Mouse (Mus musculus): ENCODE measurements around the gene Epn1. TPM values are rescaled to one million over a fixed set of nuclear protein-coding genes. Genes with fewer than 3 reads are reported as not detected.

Gene Epn1
- polyA plus RNA-seq, 1 experiment from 2014 or later = 45.6 TPM

Small RNA genes lying within 50 kb of the gene (microRNA-seq; reads per million reads assigned to microRNA genes)
- not detected for gene Gm26217

Other genes with a start within 250 kb of the Epn1 start
- not detected in 2 replicates for gene Shisa7, start 235.5 kb upstream of the Epn1 start, polyA plus RNA-seq (2015; fragmentation: Nextera tagmentation; extraction: Ambion mirVana)
- gene Isoc2b, start 210.0 kb upstream of the Epn1 start, polyA plus RNA-seq (2015; fragmentation: Nextera tagmentation; extraction: Ambion mirVana) = 3.1 and 3.8 TPM in 2 replicates
- gene Isoc2a, start 203.1 kb upstream of the Epn1 start, polyA plus RNA-seq (2015; fragmentation: Nextera tagmentation; extraction: Ambion mirVana) = 0.45 and 0.52 TPM in 2 replicates
- gene Gm36210, start 173.7 kb upstream of the Epn1 start, polyA plus RNA-seq (2015; fragmentation: Nextera tagmentation; extraction: Ambion mirVana) = 0.07 TPM in 1 of 2 replicates, not detected in the other
- 1.4 and 1.6 TPM in 2 replicates for gene Zfp628, start 165.0 kb upstream of the Epn1 start, polyA plus RNA-seq (2015; fragmentation: Nextera tagmentation; extraction: Ambion mirVana)
- 0.57 and 0.67 TPM in 2 replicates for gene Nat14, start 158.2 kb upstream of the Epn1 start, polyA plus RNA-seq (2015; fragmentation: Nextera tagmentation; extraction: Ambion mirVana)
- 0.03 and 0.09 TPM in 2 replicates for gene Ssc5d, start 154.4 kb upstream of the Epn1 start, polyA plus RNA-seq (2015; fragmentation: Nextera tagmentation; extraction: Ambion mirVana)
- gene Sbk2, start 115.8 kb upstream of the Epn1 start, polyA plus RNA-seq (2015; fragmentation: Nextera tagmentation; extraction: Ambion mirVana) = not detected in 2 replicates
- not detected in 2 replicates for gene Sbk3, start 109.1 kb upstream of the Epn1 start, polyA plus RNA-seq (2015; fragmentation: Nextera tagmentation; extraction: Ambion mirVana)
- 4.0 TPM in 2 replicates for gene Zfp579, start 84.1 kb upstream of the Epn1 start, polyA plus RNA-seq (2015; fragmentation: Nextera tagmentation; extraction: Ambion mirVana)
- gene Zfp524, start 65.8 kb upstream of the Epn1 start, polyA plus RNA-seq (2015; fragmentation: Nextera tagmentation; extraction: Ambion mirVana) = 9.8 and 10.0 TPM in 2 replicates
- gene Fiz1, start 65.5 kb upstream of the Epn1 start, polyA plus RNA-seq (2015; fragmentation: Nextera tagmentation; extraction: Ambion mirVana) = 15.8 and 18.7 TPM in 2 replicates
- 1.1 and 1.5 TPM in 2 replicates for gene Gm44973, start 64.7 kb upstream of the Epn1 start, polyA plus RNA-seq (2015; fragmentation: Nextera tagmentation; extraction: Ambion mirVana)
- gene Zfp865, start 59.9 kb upstream of the Epn1 start, polyA plus RNA-seq (2015; fragmentation: Nextera tagmentation; extraction: Ambion mirVana) = 1.4 TPM in 2 replicates
- gene Ccdc106, start 59.7 kb upstream of the Epn1 start, polyA plus RNA-seq (2015; fragmentation: Nextera tagmentation; extraction: Ambion mirVana) = 0.84 and 1.4 TPM in 2 replicates
- gene 4632433K11Rik, start 46.1 kb upstream of the Epn1 start, polyA plus RNA-seq (2015; fragmentation: Nextera tagmentation; extraction: Ambion mirVana) = 0.09 TPM in 1 of 2 replicates, not detected in the other
- gene Zfp784, start 41.8 kb upstream of the Epn1 start, polyA plus RNA-seq (2015; fragmentation: Nextera tagmentation; extraction: Ambion mirVana) = 0.93 and 1.4 TPM in 2 replicates
- 2.2 and 2.7 TPM in 2 replicates for gene Zfp580, start 28.7 kb upstream of the Epn1 start, polyA plus RNA-seq (2015; fragmentation: Nextera tagmentation; extraction: Ambion mirVana)
- gene U2af2, start 18.1 kb upstream of the Epn1 start, polyA plus RNA-seq (2015; fragmentation: Nextera tagmentation; extraction: Ambion mirVana) = 79.1 and 83.0 TPM in 2 replicates
- gene Rfpl4, start 36.7 kb downstream of the Epn1 start, polyA plus RNA-seq (2015; fragmentation: Nextera tagmentation; extraction: Ambion mirVana) = not detected in 2 replicates
- 0.19 and 0.24 TPM in 2 replicates for gene Rasl2-9, start 45.7 kb downstream of the Epn1 start, polyA plus RNA-seq (2015; fragmentation: Nextera tagmentation; extraction: Ambion mirVana)
- not detected in 2 replicates for gene Vmn1r55, start 69.4 kb downstream of the Epn1 start, polyA plus RNA-seq (2015; fragmentation: Nextera tagmentation; extraction: Ambion mirVana)
- not detected in 2 replicates for gene Vmn1r56, start 116.5 kb downstream of the Epn1 start, polyA plus RNA-seq (2015; fragmentation: Nextera tagmentation; extraction: Ambion mirVana)
- not detected in 2 replicates for gene Vmn1r57, start 138.3 kb downstream of the Epn1 start, polyA plus RNA-seq (2015; fragmentation: Nextera tagmentation; extraction: Ambion mirVana)

Measured in liver, embryonic 13.5 days (tissue).